Mouse (Mus musculus) megakaryocyte, adult 5-6 weeks (primary cell): ENCODE measurements around the gene Car6. TPM values are rescaled to one million over a fixed set of nuclear protein-coding genes. Genes with fewer than 3 reads are reported as not detected.

Source experiments
- ATAC-seq: 2 replicates; pipeline ENCODE4 v1.8.0; 2016; ENCODE audit warnings: mild to moderate bottlenecking, inconsistent platforms; ENCODE audit not compliant: poor library complexity, severe bottlenecking
- total RNA-seq, 2 experiments: library from RNA; stranded (forward) in 1 of 2; stranded (reverse) in 1 of 2; fragments of 153-499, 151-499 nt in 1 of 2; fragments of 221-1000, 200-1000 nt in 1 of 2; gene quantifications; 2 replicates each; pipeline versions ENCODE4 v1.2.3 to v1.2.4; 2015 to 2017

Gene Car6
- total RNA-seq, 2 experiments from 2014 or later, result 0.20 TPM; not detected in 1

DNA sequence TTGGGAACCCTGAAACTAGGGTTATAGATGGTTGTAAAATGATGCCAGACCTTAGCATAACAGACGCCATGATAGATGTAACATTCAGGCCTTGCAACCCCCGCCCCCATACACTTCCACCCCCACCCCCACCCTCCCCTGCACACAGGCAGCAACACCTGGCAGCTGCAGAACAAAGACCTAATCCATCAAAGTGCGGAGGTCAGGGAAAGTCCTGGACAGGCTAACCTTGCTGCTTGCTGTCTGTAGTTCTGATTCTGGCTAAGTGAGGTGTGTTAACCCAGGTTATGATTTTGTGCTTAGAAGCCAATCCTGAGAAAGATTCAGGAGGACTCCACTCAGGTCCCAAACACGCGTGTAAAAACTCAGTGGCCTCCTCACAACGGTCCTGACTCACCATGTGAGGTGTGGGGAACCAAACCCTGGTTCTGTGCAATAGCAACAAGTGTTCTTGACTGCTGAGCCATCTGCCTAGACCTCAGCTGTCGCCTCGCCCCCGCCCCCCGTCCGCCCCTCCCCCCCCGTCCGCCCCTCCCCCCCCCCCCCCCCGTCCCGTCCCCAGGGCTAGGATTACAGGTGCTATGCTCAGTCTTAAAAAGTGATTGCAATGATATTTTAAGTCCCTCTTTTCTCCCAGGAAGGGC is 28.7 kb upstream of the Car6 start:
- ATAC-seq, result no peak

GRCm38 (mm10) chr4:150228581-150229348 is 27.6 kb upstream of the Car6 start:
- ATAC-seq, result no peak

DNA sequence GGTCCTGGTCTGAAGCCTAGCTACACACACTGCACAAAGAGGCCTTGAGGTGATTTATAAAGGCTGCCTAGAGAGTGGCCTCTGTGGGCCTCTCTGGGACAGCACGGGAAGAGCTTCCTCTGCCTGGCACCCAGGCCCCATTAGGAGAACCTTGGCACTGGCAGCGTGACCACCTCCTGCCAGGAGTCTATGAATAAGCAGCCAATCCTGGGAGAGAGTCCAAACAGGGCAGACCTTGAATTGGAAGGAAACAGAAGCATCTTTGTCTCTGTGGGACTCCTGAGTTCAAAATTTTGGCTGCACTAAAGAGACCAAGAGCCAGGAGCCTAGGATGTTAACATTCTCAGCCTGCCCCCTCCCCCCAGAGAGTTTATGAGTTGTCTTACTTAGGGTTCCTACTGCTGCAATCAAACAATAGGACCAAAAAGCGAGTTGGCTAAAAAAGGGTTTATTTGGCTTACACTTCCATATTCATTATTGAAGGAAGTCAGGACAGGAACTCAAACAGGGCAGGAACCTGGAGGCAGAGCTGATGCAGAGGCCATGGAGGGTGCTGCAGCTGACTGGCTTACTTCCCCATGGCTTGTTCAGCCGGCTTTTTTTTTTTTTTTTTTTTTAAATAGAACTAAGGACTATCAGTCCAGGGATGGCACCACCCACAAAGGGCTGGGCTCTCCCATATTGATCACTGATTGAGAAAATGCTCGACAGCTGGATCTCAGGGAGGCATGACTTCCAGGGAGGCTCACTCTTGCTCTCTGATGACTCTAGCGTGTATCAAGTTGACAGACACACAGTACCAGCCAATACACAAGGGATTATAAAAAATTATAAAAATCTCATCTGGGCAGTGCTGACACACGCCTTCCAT is 25.9 kb upstream of the Car6 start:
- ATAC-seq, result peak; percentile 60

GRCm38 (mm10) chr4:150225700-150226099 is 24.6 kb upstream of the Car6 start:
- ATAC-seq, result no peak

DNA sequence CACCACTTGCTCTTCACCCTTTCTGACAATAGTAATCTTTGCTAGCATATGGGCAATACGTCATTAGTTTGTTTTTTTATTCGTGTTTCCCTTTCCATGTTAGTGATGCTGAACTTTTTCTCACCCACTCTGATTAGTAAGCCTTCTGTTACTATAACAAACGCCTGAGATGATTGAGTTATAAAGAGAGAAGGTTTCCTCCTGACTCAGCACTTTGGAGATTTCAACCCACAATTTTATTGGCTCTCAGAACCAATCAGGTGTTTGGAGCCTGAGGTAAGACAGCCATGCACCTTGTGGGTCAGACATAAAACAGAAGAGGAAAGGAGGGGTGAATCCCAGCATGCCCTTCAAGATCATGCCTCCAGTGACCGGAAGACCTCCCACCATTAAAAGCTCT is 22.7 kb upstream of the Car6 start:
- ATAC-seq, result no peak

DNA sequence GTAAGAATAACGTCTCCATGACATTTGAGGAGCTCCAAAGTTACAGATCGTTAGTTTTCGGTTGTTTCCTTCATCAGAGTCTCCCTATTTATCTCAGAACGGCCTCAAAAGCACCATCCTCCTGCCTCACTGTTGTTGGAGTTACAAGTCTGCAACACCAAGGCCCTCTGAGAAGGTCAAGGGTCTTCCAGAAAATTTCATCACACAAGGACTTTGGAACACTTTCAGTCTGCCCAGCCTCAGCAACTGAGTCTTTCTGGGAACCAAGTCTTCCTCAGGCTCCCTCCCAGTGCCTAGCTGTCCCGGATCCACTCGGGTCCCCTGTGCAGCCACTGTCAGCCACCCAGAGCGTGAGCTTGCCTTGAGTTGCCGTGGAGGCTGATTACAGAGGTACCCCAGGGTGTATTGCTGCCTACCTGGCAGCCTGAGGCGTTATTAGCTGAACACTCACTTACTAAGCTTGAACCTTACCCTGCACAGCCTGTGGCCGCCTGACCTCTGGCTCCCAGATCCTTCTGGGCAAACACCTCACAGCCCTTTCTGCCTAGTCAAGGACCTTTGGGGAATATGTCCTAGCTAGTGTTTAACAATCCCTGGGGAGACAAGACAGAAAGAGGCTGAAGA is 20.0 kb upstream of the Car6 start:
- no peak for ATAC-seq

- no peak for ATAC-seq
Measured at GRCm38 (mm10) chr4:150220584-150220983, 19.5 kb upstream of the Car6 start.

- peak; percentile 78 for ATAC-seq
Measured at GRCm38 (mm10) chr4:150219501-150220292, 18.6 kb upstream of the Car6 start.

DNA sequence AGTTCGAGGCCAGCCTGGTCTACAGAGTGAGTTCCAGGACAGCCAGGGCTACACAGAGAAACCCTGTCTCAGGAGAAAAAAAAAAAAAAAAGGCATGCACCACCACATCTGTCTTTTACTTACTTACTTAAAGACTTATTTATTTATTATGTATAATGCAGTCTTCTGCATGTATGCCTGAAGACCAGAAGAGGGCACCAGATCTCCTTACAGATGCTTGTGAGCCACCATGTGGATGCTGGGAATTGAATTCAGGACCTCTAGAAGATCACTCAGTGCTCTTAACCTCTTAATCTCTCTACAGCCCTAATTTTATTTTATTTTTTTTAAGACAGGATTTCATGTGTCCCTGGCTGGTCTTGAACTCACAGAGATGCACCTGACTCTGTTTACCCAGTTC is 16.8 kb upstream of the Car6 start:
- ATAC-seq, result no peak

- no peak for ATAC-seq
Measured at GRCm38 (mm10) chr4:150217042-150217554, 16.0 kb upstream of the Car6 start.

GRCm38 (mm10) chr4:150216423-150216822 is 15.3 kb upstream of the Car6 start:
- no peak for ATAC-seq

- ATAC-seq, result no peak
Measured at GRCm38 (mm10) chr4:150213910-150214309, 12.8 kb upstream of the Car6 start.

DNA sequence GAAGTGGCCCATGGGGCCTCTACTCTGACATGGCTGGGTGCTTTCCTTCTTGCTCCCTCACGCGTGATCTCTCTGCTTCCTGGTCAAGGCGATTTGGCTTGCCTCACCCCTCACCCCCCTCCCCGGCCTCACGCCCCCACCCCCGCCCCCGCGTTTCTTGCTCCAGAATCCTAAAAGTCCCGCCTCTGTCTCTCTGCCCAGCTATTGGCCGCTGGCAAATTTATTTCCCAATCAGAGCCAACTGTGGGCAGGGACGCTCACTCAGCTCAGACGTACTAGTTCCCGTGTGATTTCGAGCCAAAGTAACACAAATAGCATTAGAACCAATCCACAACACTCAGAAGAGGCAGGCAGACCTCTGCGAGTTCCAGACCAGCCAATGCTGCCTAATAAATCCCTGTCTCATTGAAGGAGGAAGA is 11.4 kb upstream of the Car6 start:
- ATAC-seq, result peak; percentile 87

GRCm38 (mm10) chr4:150211930-150212552 is 10.9 kb upstream of the Car6 start:
- no peak for ATAC-seq

GRCm38 (mm10) chr4:150210306-150210705 is 9.2 kb upstream of the Car6 start:
- ATAC-seq, result no peak

DNA sequence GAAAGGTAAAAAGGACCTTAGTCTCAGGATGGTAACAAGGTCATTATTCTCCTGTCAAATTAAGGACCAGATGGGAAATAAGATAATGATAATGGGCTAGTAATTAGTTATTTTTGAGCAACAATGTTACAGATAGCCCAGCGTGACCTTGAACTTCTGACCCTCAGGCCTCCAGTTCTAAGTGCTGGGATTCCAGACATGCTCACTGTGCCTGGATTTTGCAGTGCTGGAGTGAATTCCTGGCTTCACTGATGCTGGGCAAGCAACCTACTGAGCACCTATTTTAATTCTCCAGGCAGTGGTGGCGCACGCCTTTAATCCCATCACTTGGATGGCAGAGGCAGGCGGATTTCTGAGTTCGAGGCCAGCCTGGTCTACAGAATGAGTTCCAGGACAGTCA is 8.6 kb upstream of the Car6 start:
- ATAC-seq, result no peak

GRCm38 (mm10) chr4:150204877-150205276 is 3.7 kb upstream of the Car6 start:
- no peak for ATAC-seq

DNA sequence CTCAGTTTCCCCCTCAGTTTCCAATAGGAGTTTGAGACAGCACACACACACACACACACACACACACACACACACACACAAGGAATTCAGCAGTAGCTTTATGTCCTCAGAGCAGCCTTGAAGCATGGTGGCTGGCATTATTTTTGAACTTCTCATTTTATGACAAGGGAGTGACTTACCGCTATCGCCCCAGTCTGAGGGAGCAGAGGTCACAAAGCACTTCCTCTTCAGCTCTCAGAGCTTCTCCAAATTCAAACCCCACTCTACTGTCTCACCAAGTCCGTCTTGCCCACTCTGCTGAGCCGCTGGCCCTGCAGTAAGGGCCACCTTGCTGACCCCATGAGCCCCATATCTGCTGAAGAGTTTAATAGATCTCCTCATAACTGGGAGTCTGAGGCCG is 1.6 kb upstream of the Car6 start:
- peak; percentile 98 for ATAC-seq

DNA sequence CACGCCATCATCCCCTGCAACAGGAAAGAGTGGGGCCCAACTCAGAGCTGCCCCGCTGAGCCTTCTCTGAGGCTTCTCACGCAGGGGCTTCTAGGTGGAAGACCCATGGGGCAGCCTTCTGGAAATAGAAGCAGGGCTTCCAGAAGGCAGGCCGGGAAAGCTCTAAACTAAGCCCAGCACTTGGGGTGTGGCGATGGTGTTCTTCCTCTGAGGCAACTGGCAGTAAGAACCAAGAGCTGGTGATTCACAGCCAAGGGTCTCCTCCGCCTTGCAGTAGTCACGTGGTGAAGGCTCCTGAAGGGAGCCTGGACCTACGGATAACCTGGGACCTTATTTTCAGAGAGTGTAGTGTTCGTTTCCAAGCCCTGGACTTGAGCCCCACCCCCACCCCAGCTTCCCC is 2.9 kb downstream of the Car6 start:
- ATAC-seq, result no peak

GRCm38 (mm10) chr4:150193915-150194314 is 7.2 kb downstream of the Car6 start:
- ATAC-seq, result peak; percentile 99
